Mouse (Mus musculus): ENCODE measurements around the gene Lsm4. TPM values are rescaled to one million over a fixed set of nuclear protein-coding genes. Genes with fewer than 3 reads are reported as not detected.
A peak's percentile ranks its signal among the peaks of the same experiment; 100 is the strongest.

The Lsm4 gene
- polyA plus RNA-seq, 1 experiment from 2014 or later: 335 TPM

- Histone ChIP-seq H3K27me3 (peaks cover 4% of the 10 kb centered on the region; the same call in 1 of the 2 replicates), H3K4me1 (replicated peaks) (no peaks in the 10 kb centered on the region), H3K9me3 (no peaks in the 10 kb centered on the region), H3K4me3 (replicated peaks) (no peak overlapping the region), H3K9ac (replicated peaks) (no peak overlapping the region), H3K36me3 (no peaks in the 10 kb centered on the region), H3K4me2 (no peak overlapping the region), H3K27ac (no peak overlapping the region)
- ATAC-seq (ENCODE audit: insufficient number of reproducible peaks, insufficient read depth, low FRiP score, low TSS enrichment, low read depth): no peak
- WGBS: 82% methylated on average over 40 of the region's 40 CpGs
These were observed 43.7 kb downstream of the Lsm4 start for GRCm38 (mm10) chr8:70716521-70717400.

- H3K9ac ChIP-seq (replicated peaks): no peak within 1 kb of the TSS
- H3K4me2 ChIP-seq: no peak within 1 kb of the TSS
- no peak within 1 kb of the TSS for H3K4me3 ChIP-seq (replicated peaks)
- no peaks in the 10 kb centered on the region for H3K4me1 ChIP-seq (replicated peaks)
- H3K27ac ChIP-seq: no peak within 1 kb of the TSS
- no peaks in the 10 kb centered on the region for H3K9me3 ChIP-seq
- ATAC-seq (ENCODE audit: insufficient number of reproducible peaks, insufficient read depth, low FRiP score, low TSS enrichment, low read depth): no peak; the same call in 1 of the 2 replicates
- H3K36me3 ChIP-seq: no peaks in the 10 kb centered on the region
- WGBS: 3% methylated on average over 19 of the region's 19 CpGs
- peaks cover 4% of the 10 kb centered on the region; the same call in 1 of the 2 replicates for H3K27me3 ChIP-seq
These were observed 45.2 kb downstream of the Lsm4 start, which contains the start of gene Gm3336 for GRCm38 (mm10) chr8:70718297-70718696. Gm3336 (plus strand) TSS chr8:70718543.

GRCm38 (mm10) chr8:70719796-70720270 is 46.8 kb downstream of the Lsm4 start:
- no peak overlapping the region for H3K4me3 ChIP-seq (replicated peaks)
- H3K27ac ChIP-seq: no peak overlapping the region
- H3K36me3 ChIP-seq: no peaks in the 10 kb centered on the region
- ATAC-seq (ENCODE audit: insufficient number of reproducible peaks, insufficient read depth, low FRiP score, low TSS enrichment, low read depth): no peak
- no peaks in the 10 kb centered on the region for H3K4me1 ChIP-seq (replicated peaks)
- 63% methylated on average over 9 of the region's 9 CpGs for WGBS
- H3K27me3 ChIP-seq: peaks cover 8% of the 10 kb centered on the region; the same call in 1 of the 2 replicates
- H3K9ac ChIP-seq (replicated peaks): no peak overlapping the region
- no peak overlapping the region for H3K4me2 ChIP-seq
- no peaks in the 10 kb centered on the region for H3K9me3 ChIP-seq

- H3K27ac ChIP-seq: no peak overlapping the region
- no peak overlapping the region for H3K4me3 ChIP-seq (replicated peaks)
- no peaks in the 10 kb centered on the region for H3K9me3 ChIP-seq
- H3K9ac ChIP-seq (replicated peaks): no peak overlapping the region; the same call in 1 of the 2 replicates
- H3K4me1 ChIP-seq (replicated peaks): no peaks in the 10 kb centered on the region
- no peaks in the 10 kb centered on the region for H3K36me3 ChIP-seq
- H3K4me2 ChIP-seq: no peak overlapping the region
- peaks cover 11% of the 10 kb centered on the region for H3K27me3 ChIP-seq
- peak; percentile 23; the same call in 1 of the 2 replicates for ATAC-seq (ENCODE audit: insufficient number of reproducible peaks, insufficient read depth, low FRiP score, low TSS enrichment, low read depth)
- WGBS: 6% methylated on average over 3 of the region's 3 CpGs
These were observed 47.7 kb downstream of the Lsm4 start for GRCm38 (mm10) chr8:70720739-70721138.

GRCm38 (mm10) chr8:70721601-70722000 is 48.6 kb downstream of the Lsm4 start:
- no peaks in the 10 kb centered on the region for H3K36me3 ChIP-seq
- H3K4me2 ChIP-seq: no peak overlapping the region
- H3K9ac ChIP-seq (replicated peaks): no peak overlapping the region
- 80% methylated on average over 8 of the region's 8 CpGs for WGBS
- no peaks in the 10 kb centered on the region for H3K9me3 ChIP-seq
- H3K4me3 ChIP-seq (replicated peaks): no peak overlapping the region
- peaks cover 20% of the 10 kb centered on the region for H3K27me3 ChIP-seq
- H3K4me1 ChIP-seq (replicated peaks): no peaks in the 10 kb centered on the region
- no peak for ATAC-seq (ENCODE audit: insufficient number of reproducible peaks, insufficient read depth, low FRiP score, low TSS enrichment, low read depth)
- no peak overlapping the region for H3K27ac ChIP-seq

- ATAC-seq (ENCODE audit: insufficient number of reproducible peaks, insufficient read depth, low FRiP score, low TSS enrichment, low read depth): no peak
- 63% methylated on average over 7 of the region's 7 CpGs for WGBS
These were observed 50.6 kb downstream of the Lsm4 start, which contains the start of gene Pde4c for GRCm38 (mm10) chr8:70723486-70724210. Pde4c (plus strand) TSS chr8:70723720.

GRCm38 (mm10) chr8:70724216-70724615 is 51.2 kb downstream of the Lsm4 start:
- Histone ChIP-seq H3K9ac (replicated peaks) (no peak overlapping the region), H3K4me3 (replicated peaks) (no peak overlapping the region), H3K36me3 (no peaks in the 10 kb centered on the region), H3K27me3 (peaks cover 44% of the 10 kb centered on the region), H3K4me1 (replicated peaks) (no peaks in the 10 kb centered on the region), H3K4me2 (no peak overlapping the region), H3K27ac (no peak overlapping the region), H3K9me3 (no peaks in the 10 kb centered on the region)
- no peak for ATAC-seq (ENCODE audit: insufficient number of reproducible peaks, insufficient read depth, low FRiP score, low TSS enrichment, low read depth)
- WGBS: 74% methylated on average over 12 of the region's 12 CpGs

More at GRCm38 (mm10) chr8:70723486-70724210, 50.6 kb downstream of the Lsm4 start, which contains the start of gene Pde4c:
- Histone ChIP-seq H3K4me1 (replicated peaks) (no peaks in the 10 kb centered on the region), H3K27ac (no peak within 1 kb of the TSS), H3K9me3 (no peaks in the 10 kb centered on the region), H3K4me2 (no peak within 1 kb of the TSS), H3K9ac (replicated peaks) (no peak within 1 kb of the TSS), H3K27me3 (peaks cover 38% of the 10 kb centered on the region), H3K4me3 (replicated peaks) (no peak within 1 kb of the TSS), H3K36me3 (no peaks in the 10 kb centered on the region)

- Histone ChIP-seq H3K4me2 (no peak overlapping the region), H3K9ac (replicated peaks) (no peak overlapping the region), H3K4me1 (replicated peaks) (peaks cover 6% of the 10 kb centered on the region; the same call in 1 of the 2 replicates), H3K27ac (no peak overlapping the region), H3K9me3 (no peaks in the 10 kb centered on the region), H3K27me3 (peaks cover 57% of the 10 kb centered on the region), H3K4me3 (replicated peaks) (no peak overlapping the region), H3K36me3 (no peaks in the 10 kb centered on the region)
- no peak for ATAC-seq (ENCODE audit: insufficient number of reproducible peaks, insufficient read depth, low FRiP score, low TSS enrichment, low read depth)
- 25% methylated on average over 14 of the region's 14 CpGs for WGBS
These were observed 52.9 kb downstream of the Lsm4 start for GRCm38 (mm10) chr8:70725792-70726447.

- Histone ChIP-seq H3K4me2 (no peak overlapping the region), H3K27ac (no peak overlapping the region), H3K4me1 (replicated peaks) (peaks cover 6% of the 10 kb centered on the region; the same call in 1 of the 2 replicates), H3K9me3 (no peaks in the 10 kb centered on the region), H3K36me3 (no peaks in the 10 kb centered on the region), H3K4me3 (replicated peaks) (no peak overlapping the region), H3K27me3 (peaks cover 65% of the 10 kb centered on the region), H3K9ac (replicated peaks) (no peak overlapping the region)
- 46% methylated on average over 11 of the region's 11 CpGs for WGBS
- ATAC-seq (ENCODE audit: insufficient number of reproducible peaks, insufficient read depth, low FRiP score, low TSS enrichment, low read depth): no peak
These were observed 53.7 kb downstream of the Lsm4 start for GRCm38 (mm10) chr8:70726721-70727120.

Measured in limb, embryonic 12.5 days (tissue).